Mouse (Mus musculus) C2C12 (cell line): ENCODE measurements around the gene Vwa3b.

Experiments
- CTCF ChIP-seq: IDR thresholded peaks from one replicate; pipeline ENCODE4 v1.5.1; 2011; ENCODE audit not compliant: control insufficient read depth, insufficient read depth, insufficient read length
- MAX ChIP-seq: IDR thresholded peaks from one replicate; pipeline ENCODE4 v1.6.1; 2011; ENCODE audit warnings: mild to moderate bottlenecking, control low read depth
- MYOD1 ChIP-seq: IDR thresholded peaks from one replicate; pipeline ENCODE4 v1.6.1; 2011; ENCODE audit warnings: low read depth; ENCODE audit not compliant: control insufficient read depth, insufficient read length
- USF1 ChIP-seq: IDR thresholded peaks from one replicate; pipeline ENCODE4 v1.6.1; 2011; ENCODE audit warnings: low read depth, mild to moderate bottlenecking, control low read depth, moderate library complexity

- TF ChIP-seq CTCF (no peak), MAX (no peak), USF1 (no peak), MYOD1 (no peak)
These were observed 57.7 kb downstream of the Vwa3b start for GRCm38 (mm10) chr1:37084075-37084474.
